Mouse (Mus musculus) ES-Bruce4 (cell line): ENCODE measurements at regions not wholly inside any gene's neighbourhood (a gene's known extent, or its start where the extent isn't known, plus 50 kb on each side); places are given as distances from the start of the nearest gene placed in this dataset.
A peak's percentile ranks its signal among the peaks of the same experiment; 100 is the strongest.

Source experiments
- H3K27ac ChIP-seq: 2 replicates; pipeline ENCODE4 v1.5.1; 2012; ENCODE audit warnings: low read length, inconsistent platforms; ENCODE audit not compliant: insufficient read depth
- H3K27me3 ChIP-seq: 2 replicates; pipeline ENCODE4 v1.6.1; 2012; ENCODE audit warnings: mild to moderate bottlenecking, low read length, inconsistent platforms; ENCODE audit not compliant: control insufficient read depth, poor library complexity, insufficient read depth, severe bottlenecking
- H3K36me3 ChIP-seq: 2 replicates; pipeline ENCODE4 v1.6.1; 2012; ENCODE audit warnings: inconsistent platforms, mild to moderate bottlenecking, low read length, moderate library complexity; ENCODE audit not compliant: control insufficient read depth, poor library complexity, insufficient read depth, severe bottlenecking
- H3K4me1 ChIP-seq: one replicate; pipeline ENCODE4 v1.8.1; 2011; ENCODE audit warnings: low read length; ENCODE audit not compliant: control insufficient read depth, insufficient read depth
- H3K4me3 ChIP-seq: 2 replicates; pipeline ENCODE4 v1.5.1; 2011; ENCODE audit warnings: low read depth, mild to moderate bottlenecking, low read length
- H3K9ac ChIP-seq: 2 replicates; pipeline ENCODE4 v1.6.1; 2012; ENCODE audit warnings: low read depth, mild to moderate bottlenecking, inconsistent platforms; ENCODE audit not compliant: poor library complexity, severe bottlenecking
- H3K9me3 ChIP-seq: replicated peaks from 2 replicates; pipeline ENCODE4 v1.6.1; 2012; ENCODE audit warnings: mild to moderate bottlenecking, low read length, inconsistent platforms; ENCODE audit not compliant: control insufficient read depth, poor library complexity, insufficient read depth, severe bottlenecking
- CTCF ChIP-seq: IDR thresholded peaks from one replicate; pipeline ENCODE4 v1.8.1; 2011; ENCODE audit warnings: low read depth, low read length
- EP300 ChIP-seq: IDR thresholded peaks from 2 replicates; pipeline ENCODE4 v1.6.1; 2011; ENCODE audit warnings: low read depth, low read length; ENCODE audit not compliant: insufficient read depth
- POLR2A ChIP-seq: IDR thresholded peaks from one replicate; pipeline ENCODE4 v1.8.1; 2011; ENCODE audit warnings: low read length; ENCODE audit not compliant: insufficient read depth

DNA sequence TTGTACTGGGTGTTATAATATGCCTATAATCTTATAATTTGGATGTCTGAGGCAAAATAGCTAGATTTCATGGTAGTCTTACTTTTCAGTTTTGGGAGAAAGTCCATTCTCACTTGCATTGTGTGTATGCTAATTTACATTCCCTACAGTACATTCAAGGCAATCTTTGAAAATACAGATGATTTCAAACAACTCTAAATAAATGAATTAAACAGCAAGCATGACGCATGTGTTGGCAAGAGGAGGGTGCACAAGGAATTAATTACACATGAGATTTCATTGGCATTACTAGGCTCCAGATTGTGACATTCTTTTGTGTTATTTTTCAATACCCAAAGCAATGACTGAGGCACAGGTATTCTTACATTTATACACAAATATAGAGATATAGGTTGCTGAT lies 495.2 kb upstream of the Cypt12 start:
- Histone ChIP-seq H3K9ac (no peak overlapping the region), H3K9me3 (no peaks in the 10 kb centered on the region), H3K27ac (no peak overlapping the region), H3K4me1 (no peaks in the 10 kb centered on the region), H3K36me3 (no peaks in the 10 kb centered on the region), H3K4me3 (no peak overlapping the region), H3K27me3 (no peaks in the 10 kb centered on the region)
- no peak for TF ChIP-seq CTCF
- no peak for TF ChIP-seq EP300
- TF ChIP-seq POLR2A, result no peak

DNA sequence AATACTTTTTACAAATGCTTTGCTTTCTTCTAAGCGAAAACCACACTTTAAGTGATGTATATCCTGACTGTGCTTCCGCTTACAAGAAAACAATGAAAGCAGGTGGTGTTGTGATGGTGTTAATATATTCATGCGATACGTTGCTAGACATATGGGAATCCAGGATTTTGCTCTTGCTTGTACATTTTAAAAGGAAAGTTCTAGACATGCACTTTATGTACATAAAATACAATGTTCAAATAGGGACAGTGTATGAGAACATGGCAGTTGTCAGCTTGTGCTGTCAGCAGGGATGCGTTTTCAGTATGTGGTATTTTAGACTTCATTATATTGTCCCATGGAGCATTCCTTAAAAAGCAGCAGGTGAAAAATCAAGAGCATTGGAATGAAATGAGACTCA lies 487.7 kb upstream of the Cypt12 start:
- Histone ChIP-seq H3K4me3 (no peak overlapping the region), H3K36me3 (no peaks in the 10 kb centered on the region), H3K4me1 (no peaks in the 10 kb centered on the region), H3K9ac (no peak overlapping the region), H3K27ac (no peak overlapping the region), H3K9me3 (no peaks in the 10 kb centered on the region), H3K27me3 (no peaks in the 10 kb centered on the region)
- no peak for TF ChIP-seq CTCF
- no peak for TF ChIP-seq POLR2A
- TF ChIP-seq EP300, result no peak

DNA sequence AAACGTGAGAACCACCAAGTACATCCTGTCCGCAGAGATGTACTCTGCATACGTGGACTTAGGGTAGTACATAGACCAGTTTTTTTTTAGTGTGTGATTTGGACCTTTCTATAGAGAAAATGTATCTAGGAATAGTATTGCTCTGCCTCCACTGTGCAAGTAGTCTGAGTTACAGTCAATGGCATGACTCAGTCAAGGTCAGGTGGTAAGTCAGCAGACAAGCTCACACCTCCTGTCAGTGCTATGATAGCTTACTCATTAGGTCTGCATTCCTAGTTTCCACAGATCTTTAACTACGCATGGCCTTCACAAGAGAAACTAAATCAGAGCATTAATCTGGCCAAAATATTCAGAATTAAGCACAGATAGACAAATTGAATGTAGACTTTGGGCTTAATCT lies 486.8 kb upstream of the Cypt12 start:
- H3K27ac ChIP-seq, result no peak overlapping the region
- H3K4me1 ChIP-seq, result no peaks in the 10 kb centered on the region
- H3K9me3 ChIP-seq, result no peaks in the 10 kb centered on the region
- H3K27me3 ChIP-seq, result no peaks in the 10 kb centered on the region
- H3K36me3 ChIP-seq, result no peaks in the 10 kb centered on the region
- H3K4me3 ChIP-seq, result no peak overlapping the region
- TF ChIP-seq POLR2A, result no peak
- no peak for TF ChIP-seq CTCF
- TF ChIP-seq EP300, result no peak
- H3K9ac ChIP-seq, result no peak overlapping the region

DNA sequence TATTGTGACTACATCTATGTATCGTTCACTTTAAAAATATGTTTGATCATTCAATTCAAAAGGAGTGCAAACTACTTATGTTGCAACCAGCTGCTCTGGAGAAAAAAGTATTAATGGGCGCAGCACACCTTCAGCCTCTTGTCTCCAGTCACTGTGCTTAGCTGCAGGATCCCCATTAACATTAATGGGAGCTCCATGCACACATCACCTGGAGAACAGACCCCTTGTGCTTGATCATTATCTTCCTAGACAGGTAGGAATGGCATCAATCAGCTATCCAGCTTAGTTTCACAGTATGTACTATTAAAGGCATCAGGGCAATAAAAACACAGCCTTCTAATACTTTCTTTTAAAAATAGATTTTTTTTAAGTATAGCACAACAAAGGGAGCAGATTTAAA lies 474.4 kb upstream of the Cypt12 start:
- Histone ChIP-seq H3K4me3 (no peak overlapping the region), H3K36me3 (no peaks in the 10 kb centered on the region), H3K27me3 (no peaks in the 10 kb centered on the region), H3K27ac (no peak overlapping the region), H3K9me3 (no peaks in the 10 kb centered on the region), H3K9ac (no peak overlapping the region), H3K4me1 (no peaks in the 10 kb centered on the region)
- TF ChIP-seq EP300, result no peak
- TF ChIP-seq CTCF, result no peak
- TF ChIP-seq POLR2A, result no peak

DNA sequence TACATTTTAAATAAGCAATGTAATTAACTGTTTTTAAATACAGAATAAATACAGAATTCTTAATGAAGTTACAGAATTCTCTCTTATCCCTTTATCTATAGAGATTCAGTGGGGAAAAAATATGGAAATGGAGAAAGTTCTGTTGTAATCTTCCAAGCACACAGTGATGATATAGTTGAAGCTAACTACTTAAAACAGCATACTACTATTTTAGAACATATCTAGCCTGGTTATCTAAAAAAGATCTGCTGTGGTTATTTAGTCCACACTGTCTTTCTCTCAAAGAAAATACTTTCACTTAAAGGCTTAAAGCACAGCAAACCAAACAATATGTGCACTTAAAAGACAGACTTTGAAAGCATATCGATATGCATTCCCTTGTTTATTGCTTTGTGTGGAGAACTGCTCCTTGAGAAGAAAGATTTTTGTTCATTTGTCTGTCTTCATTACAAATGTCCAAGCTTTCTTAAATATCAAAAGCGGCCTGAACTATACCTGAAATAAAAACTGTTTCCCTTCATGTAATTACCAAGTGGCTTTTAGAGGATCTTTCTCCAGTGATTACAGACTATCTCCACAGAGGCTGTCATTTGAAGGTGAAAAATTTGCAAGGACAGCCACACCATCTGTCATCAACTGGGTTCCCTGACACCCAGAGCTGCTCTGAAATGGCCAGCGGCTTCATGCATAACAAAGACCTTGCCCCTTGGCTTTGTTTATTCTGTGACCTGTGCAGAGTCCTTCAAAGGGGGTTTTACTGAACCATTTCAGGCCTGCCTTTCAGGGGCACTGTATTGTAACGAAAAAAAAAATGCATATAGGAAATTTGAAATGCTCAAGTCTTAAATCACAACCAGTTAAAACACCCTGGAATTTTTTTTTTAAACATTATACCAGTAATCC lies 458.7 kb upstream of the Cypt12 start:
- Histone ChIP-seq H3K27ac (no peak overlapping the region), H3K36me3 (no peaks in the 10 kb centered on the region), H3K4me3 (no peak overlapping the region), H3K4me1 (no peaks in the 10 kb centered on the region), H3K9me3 (no peaks in the 10 kb centered on the region), H3K27me3 (no peaks in the 10 kb centered on the region), H3K9ac (no peak overlapping the region)
- TF ChIP-seq CTCF (no peak), EP300 (peak; percentile 84), POLR2A (no peak)

DNA sequence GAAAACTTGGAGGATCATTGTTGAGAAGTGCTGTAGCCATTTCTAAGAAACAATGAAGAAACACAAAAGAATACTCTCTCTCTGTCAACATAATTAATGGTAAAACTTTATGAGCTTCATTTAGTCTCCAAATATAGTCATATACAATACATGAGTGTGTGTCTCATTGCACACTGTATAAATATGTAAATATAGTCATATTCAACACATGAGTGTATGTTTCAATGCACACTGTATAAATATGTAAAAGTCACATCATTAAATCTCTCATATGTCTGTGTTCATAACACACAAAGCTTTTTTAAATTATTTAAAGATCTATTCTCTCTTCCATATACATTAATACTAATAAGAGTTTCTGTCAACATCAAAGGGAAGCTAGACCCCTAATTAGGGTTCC lies 457.6 kb upstream of the Cypt12 start:
- no peaks in the 10 kb centered on the region for H3K36me3 ChIP-seq
- no peaks in the 10 kb centered on the region for H3K4me1 ChIP-seq
- H3K27ac ChIP-seq, result no peak overlapping the region
- no peak overlapping the region for H3K9ac ChIP-seq
- H3K27me3 ChIP-seq, result no peaks in the 10 kb centered on the region
- TF ChIP-seq EP300 (no peak), POLR2A (no peak), CTCF (no peak)
- H3K9me3 ChIP-seq, result no peaks in the 10 kb centered on the region
- H3K4me3 ChIP-seq, result no peak overlapping the region
